Mouse (Mus musculus): Measurements from ENCODE around the gene Zfp651. TPM values are rescaled to one million over a fixed set of nuclear protein-coding genes. Genes with fewer than 3 reads are reported as not detected.

Zfp651 gene
- total and polyA plus RNA-seq, 2 experiments from 2014 or later, result 22.8 to 59.7 TPM

- ATAC-seq (ENCODE audit: low FRiP score) (no peak), DNase-seq (ENCODE audit: low spot score) (no peak)
- no peak overlapping the region for H3K27ac ChIP-seq (ENCODE audit: low read depth, low read length)
- no peaks in the 10 kb centered on the region for H3K36me3 ChIP-seq (ENCODE audit: insufficient read depth, low read length)
- H3K4me1 ChIP-seq (ENCODE audit: insufficient read depth, low read length), result no peaks in the 10 kb centered on the region
- no peak overlapping the region for H3K4me3 ChIP-seq (ENCODE audit: low read depth, low read length)
- peaks cover 2% of the 10 kb centered on the region; the same call in 1 of the 2 replicates for H3K27me3 ChIP-seq (ENCODE audit: insufficient read depth, low read length)
- H3K4me2 ChIP-seq (ENCODE audit: low read depth, low read length, poor library complexity, severe bottlenecking), result no peak overlapping the region
- 86% methylated on average over 8 of the region's 8 CpGs for WGBS
- no peak overlapping the region for H3K9ac ChIP-seq (replicated peaks; ENCODE audit: low read length, poor library complexity, severe bottlenecking)
- no peak for TF ChIP-seq CTCF (IDR thresholded peaks at IDR 0.05)
- H3K9me3 ChIP-seq (ENCODE audit: low read length), result no peaks in the 10 kb centered on the region
Observed at GRCm38 (mm10) chr9:121785261-121785660, 26.1 kb downstream of the Zfp651 start.

- TF ChIP-seq CTCF (IDR thresholded peaks at IDR 0.05), result no peak
- Histone ChIP-seq H3K9me3 (ENCODE audit: low read length) (no peaks in the 10 kb centered on the region), H3K9ac (replicated peaks; ENCODE audit: low read length, poor library complexity, severe bottlenecking) (no peak overlapping the region), H3K27ac (ENCODE audit: low read depth, low read length) (no peak overlapping the region), H3K4me3 (ENCODE audit: low read depth, low read length) (no peak overlapping the region), H3K36me3 (ENCODE audit: insufficient read depth, low read length) (no peaks in the 10 kb centered on the region), H3K27me3 (ENCODE audit: insufficient read depth, low read length) (no peaks in the 10 kb centered on the region), H3K4me2 (ENCODE audit: low read depth, low read length, poor library complexity, severe bottlenecking) (no peak overlapping the region), H3K4me1 (ENCODE audit: insufficient read depth, low read length) (no peaks in the 10 kb centered on the region)
- DNase-seq (ENCODE audit: low spot score), result no peak
- 68% methylated on average over 2 of the region's 2 CpGs for WGBS
- no peak for ATAC-seq (ENCODE audit: low FRiP score)
Observed at GRCm38 (mm10) chr9:121786359-121786758, 27.2 kb downstream of the Zfp651 start.

- no peak for ATAC-seq (ENCODE audit: low FRiP score)
Observed at GRCm38 (mm10) chr9:121791206-121791605, 32.1 kb downstream of the Zfp651 start.

GRCm38 (mm10) chr9:121791757-121792521, 32.8 kb downstream of the Zfp651 start, which contains the start of gene Hhatl:
Gene Hhatl (minus strand): TSS chr9:121792507.
- H3K4me3 ChIP-seq (ENCODE audit: low read depth, low read length), result no peak within 1 kb of the TSS
- H3K27ac ChIP-seq (ENCODE audit: low read depth, low read length), result no peak within 1 kb of the TSS
- WGBS, result 44% methylated on average over 23 of the region's 24 CpGs
- no peak for ATAC-seq (ENCODE audit: low FRiP score)
- no peak within 1 kb of the TSS for H3K9ac ChIP-seq (replicated peaks; ENCODE audit: low read length, poor library complexity, severe bottlenecking)
- H3K36me3 ChIP-seq (ENCODE audit: insufficient read depth, low read length), result no peaks in the 10 kb centered on the region
- no peaks in the 10 kb centered on the region for H3K4me1 ChIP-seq (ENCODE audit: insufficient read depth, low read length)
- DNase-seq (ENCODE audit: low spot score), result no peak
- H3K4me2 ChIP-seq (ENCODE audit: low read depth, low read length, poor library complexity, severe bottlenecking), result no peak within 1 kb of the TSS
- H3K27me3 ChIP-seq (ENCODE audit: insufficient read depth, low read length), result no peaks in the 10 kb centered on the region
- H3K9me3 ChIP-seq (ENCODE audit: low read length), result no peaks in the 10 kb centered on the region
- no peak for TF ChIP-seq CTCF (IDR thresholded peaks at IDR 0.05)

More at GRCm38 (mm10) chr9:121791206-121791605, 32.1 kb downstream of the Zfp651 start:
- no peak overlapping the region for H3K4me3 ChIP-seq (ENCODE audit: low read depth, low read length)
- no peak for TF ChIP-seq CTCF (IDR thresholded peaks at IDR 0.05)
- H3K27me3 ChIP-seq (ENCODE audit: insufficient read depth, low read length), result no peaks in the 10 kb centered on the region
- no peaks in the 10 kb centered on the region for H3K9me3 ChIP-seq (ENCODE audit: low read length)
- 21% methylated on average over 5 of the region's 5 CpGs for WGBS
- H3K4me1 ChIP-seq (ENCODE audit: insufficient read depth, low read length), result no peaks in the 10 kb centered on the region
- no peak overlapping the region for H3K4me2 ChIP-seq (ENCODE audit: low read depth, low read length, poor library complexity, severe bottlenecking)
- DNase-seq (ENCODE audit: low spot score), result peak; percentile 29
- no peak overlapping the region for H3K9ac ChIP-seq (replicated peaks; ENCODE audit: low read length, poor library complexity, severe bottlenecking)
- no peaks in the 10 kb centered on the region for H3K36me3 ChIP-seq (ENCODE audit: insufficient read depth, low read length)
- no peak overlapping the region for H3K27ac ChIP-seq (ENCODE audit: low read depth, low read length)

- no peak overlapping the region for H3K27ac ChIP-seq (ENCODE audit: low read depth, low read length)
- no peak for TF ChIP-seq CTCF (IDR thresholded peaks at IDR 0.05)
- no peak for ATAC-seq (ENCODE audit: low FRiP score)
- DNase-seq (ENCODE audit: low spot score), result peak; percentile 56
- no peaks in the 10 kb centered on the region for H3K9me3 ChIP-seq (ENCODE audit: low read length)
- 57% methylated on average over 1 of the region's 1 CpGs for WGBS
- H3K36me3 ChIP-seq (ENCODE audit: insufficient read depth, low read length), result no peaks in the 10 kb centered on the region
- H3K4me3 ChIP-seq (ENCODE audit: low read depth, low read length), result no peak overlapping the region
- no peak overlapping the region for H3K9ac ChIP-seq (replicated peaks; ENCODE audit: low read length, poor library complexity, severe bottlenecking)
- H3K4me1 ChIP-seq (ENCODE audit: insufficient read depth, low read length), result no peaks in the 10 kb centered on the region
- H3K27me3 ChIP-seq (ENCODE audit: insufficient read depth, low read length), result no peaks in the 10 kb centered on the region
- no peak overlapping the region for H3K4me2 ChIP-seq (ENCODE audit: low read depth, low read length, poor library complexity, severe bottlenecking)
Observed at GRCm38 (mm10) chr9:121794972-121795539, 35.9 kb downstream of the Zfp651 start.

- no peak overlapping the region for H3K27ac ChIP-seq (ENCODE audit: low read depth, low read length)
- no peak overlapping the region for H3K4me2 ChIP-seq (ENCODE audit: low read depth, low read length, poor library complexity, severe bottlenecking)
- H3K9me3 ChIP-seq (ENCODE audit: low read length), result no peaks in the 10 kb centered on the region
- no peak for TF ChIP-seq CTCF (IDR thresholded peaks at IDR 0.05)
- no peak for DNase-seq (ENCODE audit: low spot score)
- WGBS, result 30% methylated on average over 12 of the region's 12 CpGs
- no peaks in the 10 kb centered on the region for H3K27me3 ChIP-seq (ENCODE audit: insufficient read depth, low read length)
- no peaks in the 10 kb centered on the region for H3K36me3 ChIP-seq (ENCODE audit: insufficient read depth, low read length)
- H3K4me1 ChIP-seq (ENCODE audit: insufficient read depth, low read length), result no peaks in the 10 kb centered on the region
- 0 out of 2 replicates have a peak, but pooled peaks have one; percentile 9 for ATAC-seq (ENCODE audit: low FRiP score)
- no peak overlapping the region for H3K9ac ChIP-seq (replicated peaks; ENCODE audit: low read length, poor library complexity, severe bottlenecking)
- H3K4me3 ChIP-seq (ENCODE audit: low read depth, low read length), result no peak overlapping the region
Observed at GRCm38 (mm10) chr9:121797722-121798121, 38.6 kb downstream of the Zfp651 start.

Data from midbrain, postnatal 0 days (tissue).